Mouse (Mus musculus) effector memory CD4-positive, alpha-beta T cell, adult 7 months (primary cell): ENCODE data around the gene Bnip1. TPM values are rescaled to one million over a fixed set of nuclear protein-coding genes. Genes with fewer than 3 reads are reported as not detected.

Source experiments
- polyA plus RNA-seq: library from polyadenylated mRNA; unstranded; fragments of 100-300 nt; shearing (Covaris generic); gene quantifications from one replicate; pipeline ENCODE4 v1.2.1, GENCODE M21; 2017

The Bnip1 gene
- 14.4 TPM for polyA plus RNA-seq

GRCm38 (mm10) chr17:26780750-26781571 is at the start of gene Bnip1:
Gene Bnip1, plus strand, starts transcription at chr17:26781066.

Other genes with a start within 250 kb of the Bnip1 start
- gene Ergic1, start 219.6 kb upstream of the Bnip1 start, polyA plus RNA-seq: 33.2 TPM
- gene Dusp1, start 218.9 kb upstream of the Bnip1 start, polyA plus RNA-seq: 844 TPM
- 316 TPM for gene Atp6v0e, start 117.8 kb upstream of the Bnip1 start, polyA plus RNA-seq
- 135 TPM for gene Crebrf, start 65.4 kb upstream of the Bnip1 start, polyA plus RNA-seq
- not detected for gene Nkx2-5, start 63.9 kb downstream of the Bnip1 start, polyA plus RNA-seq
- gene Kifc5b, start 136.0 kb downstream of the Bnip1 start, polyA plus RNA-seq: 1.2 TPM
- gene Phf1, start 152.0 kb downstream of the Bnip1 start, polyA plus RNA-seq: 145 TPM
- gene Cuta, start 158.5 kb downstream of the Bnip1 start, polyA plus RNA-seq: 102 TPM
- not detected for gene Syngap1, start 160.2 kb downstream of the Bnip1 start, polyA plus RNA-seq
- 19.5 TPM for gene Zbtb9, start 192.1 kb downstream of the Bnip1 start, polyA plus RNA-seq
- gene Bak1, start 247.9 kb downstream of the Bnip1 start, polyA plus RNA-seq: 0.88 TPM